Mouse (Mus musculus): ENCODE measurements at regions not wholly inside any gene's neighbourhood (a gene's known extent, or its start where the extent isn't known, plus 50 kb on each side); places are given as distances from the start of the nearest gene placed in this dataset.

GRCm38 (mm10) chr5:49909483-49909882 is 149.3 kb downstream of the Adgra3 start:
- no peak for DNase-seq

GRCm38 (mm10) chr5:49896106-49896505 is 162.7 kb downstream of the Adgra3 start:
- DNase-seq = no peak

GRCm38 (mm10) chr5:49880383-49880782 is 178.4 kb downstream of the Adgra3 start:
- no peak for DNase-seq

- no peak for DNase-seq
Measured at GRCm38 (mm10) chr5:49876240-49876639, 182.6 kb downstream of the Adgra3 start.

GRCm38 (mm10) chr5:49857202-49857601 is 201.6 kb downstream of the Adgra3 start:
- peak; percentile 25 for DNase-seq

- no peak for DNase-seq
Measured at GRCm38 (mm10) chr5:49856036-49856435, 202.8 kb downstream of the Adgra3 start.

- DNase-seq = no peak
Measured at GRCm38 (mm10) chr5:49848680-49849079, 210.1 kb downstream of the Adgra3 start.

GRCm38 (mm10) chr5:49848174-49848573 is 210.6 kb downstream of the Adgra3 start:
- DNase-seq = peak; percentile 87

- no peak for DNase-seq
Measured at GRCm38 (mm10) chr5:49818832-49819231, 240.0 kb downstream of the Adgra3 start.

GRCm38 (mm10) chr5:49816751-49817150 is 242.1 kb downstream of the Adgra3 start:
- DNase-seq = peak; percentile 92

- no peak for DNase-seq
Measured at GRCm38 (mm10) chr5:49813335-49813734, 245.5 kb downstream of the Adgra3 start.

- peak; percentile 81 for DNase-seq
Measured at GRCm38 (mm10) chr5:49788494-49789160, 263.9 kb upstream of the Kcnip4 start.

GRCm38 (mm10) chr5:49783728-49784127 is 259.0 kb upstream of the Kcnip4 start:
- DNase-seq = no peak

- no peak for DNase-seq
Measured at GRCm38 (mm10) chr5:49761054-49761453, 236.3 kb upstream of the Kcnip4 start.

GRCm38 (mm10) chr5:49755531-49755930 is 230.8 kb upstream of the Kcnip4 start:
- DNase-seq = no peak

- no peak for DNase-seq
Measured at GRCm38 (mm10) chr5:49712607-49713006, 187.9 kb upstream of the Kcnip4 start.

GRCm38 (mm10) chr5:49682156-49682555 is 157.4 kb upstream of the Kcnip4 start:
- DNase-seq = no peak

- peak; percentile 65 for DNase-seq
Measured at GRCm38 (mm10) chr5:49681514-49681913, 156.8 kb upstream of the Kcnip4 start.

GRCm38 (mm10) chr5:49675885-49676284 is 151.2 kb upstream of the Kcnip4 start:
- DNase-seq = no peak

- DNase-seq = peak; percentile 65
Measured at GRCm38 (mm10) chr5:49665196-49665595, 140.5 kb upstream of the Kcnip4 start.

- no peak for DNase-seq
Measured at GRCm38 (mm10) chr5:49663928-49664327, 139.2 kb upstream of the Kcnip4 start.

- peak; percentile 83 for DNase-seq
Measured at GRCm38 (mm10) chr5:49662096-49662495, 137.4 kb upstream of the Kcnip4 start.

- DNase-seq = peak; percentile 65
Measured at GRCm38 (mm10) chr5:49660598-49660997, 135.9 kb upstream of the Kcnip4 start.

GRCm38 (mm10) chr5:49650953-49651352 is 126.2 kb upstream of the Kcnip4 start:
- no peak for DNase-seq

- peak; percentile 97 for DNase-seq
Measured at GRCm38 (mm10) chr5:49645781-49646180, 121.1 kb upstream of the Kcnip4 start.

Data from cerebellum, adult 9-10 months (tissue).